Mouse (Mus musculus) lung, embryonic 14.5 days (tissue): ENCODE measurements around the gene Pcsk5. TPM values are rescaled to one million over a fixed set of nuclear protein-coding genes. Genes with fewer than 3 reads are reported as not detected.

ENCODE experiments used
- ATAC-seq: fragments of 200-750 bp; cut with Nextera tagmentation; 2 replicates; pipeline ENCODE4 v1.8.0; 2017; ENCODE audit warnings: mild to moderate bottlenecking, moderate TSS enrichment, moderate library complexity; ENCODE audit not compliant: insufficient read depth
- DNase-seq: peaks from one replicate; pipeline ENCODE4 v3.0.0-alpha.2; 2015
- H3K27ac ChIP-seq: fragments of 300-500 bp; sonication (generic); 2 replicates; pipeline ENCODE4 v1.5.1; 2014; ENCODE audit warnings: low read depth, mild to moderate bottlenecking, moderate library complexity
- H3K27me3 ChIP-seq: fragments of 300-500 bp; sonication (generic); 2 replicates; pipeline ENCODE4 v1.6.1; 2014; ENCODE audit warnings: low read length, control low read depth; ENCODE audit not compliant: insufficient read depth
- H3K36me3 ChIP-seq: fragments of 300-500 bp; sonication (generic); 2 replicates; pipeline ENCODE4 v1.6.1; 2014; ENCODE audit warnings: control low read depth; ENCODE audit not compliant: insufficient read depth
- H3K4me1 ChIP-seq: fragments of 300-500 bp; sonication (generic); 2 replicates; pipeline ENCODE4 v1.6.1; 2014; ENCODE audit warnings: antibody characterized with exemption, control low read depth; ENCODE audit not compliant: insufficient read depth
- H3K4me2 ChIP-seq: fragments of 300-500 bp; sonication (generic); 2 replicates; pipeline ENCODE4 v1.6.1; 2014; ENCODE audit warnings: mild to moderate bottlenecking
- H3K4me3 ChIP-seq: fragments of 300-500 bp; sonication (generic); 2 replicates; pipeline ENCODE4 v1.5.1; 2014; ENCODE audit warnings: low read depth, low read length
- H3K9ac ChIP-seq: fragments of 300-500 bp; sonication (generic); 2 replicates; pipeline ENCODE4 v1.6.1; 2014
- H3K9me3 ChIP-seq: fragments of 300-500 bp; sonication (generic); 2 replicates; pipeline ENCODE4 v1.6.1; 2016; ENCODE audit warnings: low read depth, low read length, control low read depth
- CTCF ChIP-seq: IDR thresholded peaks from 2 replicates; pipeline ENCODE4 v1.5.1; 2016; ENCODE audit warnings: antibody characterized with exemption, low read depth
- WGBS: fragments of 180-500 bp; shearing (Covaris S2); extraction: QIAGEN DNeasy Blood & Tissue Kit; methylation state at CpG from one replicate; pipeline ENCODE4 v1.1.7; 2014; 5-methylcytosine and 5-hydroxymethylcytosine counted together
- polyA plus RNA-seq: library from polyadenylated mRNA; unstranded; fragments of >200 nt; fragmentation: Nextera tagmentation; extraction: Ambion mirVana; gene quantifications from 2 replicates; pipeline ENCODE4 v1.2.1, GENCODE M21; 2014

Pcsk5 gene
- polyA plus RNA-seq, 1 experiment from 2014 or later, result 19.0 TPM

- H3K9me3 ChIP-seq, result no peaks in the 10 kb centered on the region
- no peaks in the 10 kb centered on the region for H3K36me3 ChIP-seq
- TF ChIP-seq CTCF, result no peak
- H3K4me1 ChIP-seq, result no peaks in the 10 kb centered on the region
- WGBS, result 93% methylated on average over 3 of the region's 3 CpGs
- DNase-seq, result no peak
- no peak overlapping the region for H3K9ac ChIP-seq
- no peaks in the 10 kb centered on the region for H3K27me3 ChIP-seq
- H3K4me3 ChIP-seq, result no peak overlapping the region
- no peak overlapping the region for H3K27ac ChIP-seq
- no peak overlapping the region for H3K4me2 ChIP-seq
- ATAC-seq, result no peak
Observed at GRCm38 (mm10) chr19:17662676-17663075, 174.8 kb downstream of the Pcsk5 start.

DNA sequence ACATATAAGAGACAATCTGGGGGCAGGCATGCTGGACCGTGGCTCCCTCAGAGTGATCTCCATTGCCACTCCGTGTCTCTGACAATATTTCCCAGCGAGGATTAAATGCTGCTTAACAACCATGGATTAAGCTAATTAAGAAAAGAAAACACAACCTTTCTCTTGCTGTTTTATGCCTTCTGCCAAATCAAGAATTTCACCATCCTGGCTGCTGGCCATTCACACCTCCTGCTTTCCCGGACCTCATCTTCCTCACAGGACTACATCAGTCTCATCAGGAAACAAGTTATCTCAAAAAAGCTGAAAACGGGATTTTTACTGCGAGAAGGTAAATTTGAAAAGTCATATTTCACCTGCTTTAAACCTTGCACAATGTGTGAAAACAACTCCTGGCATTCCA is 175.2 kb downstream of the Pcsk5 start:
- Histone ChIP-seq H3K36me3 (no peaks in the 10 kb centered on the region), H3K4me1 (no peaks in the 10 kb centered on the region), H3K4me3 (no peak overlapping the region), H3K9ac (no peak overlapping the region), H3K9me3 (no peaks in the 10 kb centered on the region), H3K27me3 (no peaks in the 10 kb centered on the region), H3K27ac (no peak overlapping the region), H3K4me2 (no peak overlapping the region)
- ATAC-seq, result no peak
- no peak for DNase-seq
- no peak for TF ChIP-seq CTCF
- 83% methylated on average over 6 of the region's 6 CpGs for WGBS

GRCm38 (mm10) chr19:17659321-17659720 is 178.1 kb downstream of the Pcsk5 start:
- Histone ChIP-seq H3K4me2 (no peak overlapping the region), H3K27me3 (no peaks in the 10 kb centered on the region), H3K4me3 (no peak overlapping the region), H3K9me3 (no peaks in the 10 kb centered on the region), H3K4me1 (no peaks in the 10 kb centered on the region), H3K27ac (no peak overlapping the region), H3K9ac (no peak overlapping the region), H3K36me3 (peaks cover 3% of the 10 kb centered on the region; the same call in 1 of the 2 replicates)
- whole genome bisulfite sequencing, result 66% methylated on average over 3 of the region's 3 CpGs
- no peak for ATAC-seq
- no peak for DNase-seq
- TF ChIP-seq CTCF, result no peak

DNA sequence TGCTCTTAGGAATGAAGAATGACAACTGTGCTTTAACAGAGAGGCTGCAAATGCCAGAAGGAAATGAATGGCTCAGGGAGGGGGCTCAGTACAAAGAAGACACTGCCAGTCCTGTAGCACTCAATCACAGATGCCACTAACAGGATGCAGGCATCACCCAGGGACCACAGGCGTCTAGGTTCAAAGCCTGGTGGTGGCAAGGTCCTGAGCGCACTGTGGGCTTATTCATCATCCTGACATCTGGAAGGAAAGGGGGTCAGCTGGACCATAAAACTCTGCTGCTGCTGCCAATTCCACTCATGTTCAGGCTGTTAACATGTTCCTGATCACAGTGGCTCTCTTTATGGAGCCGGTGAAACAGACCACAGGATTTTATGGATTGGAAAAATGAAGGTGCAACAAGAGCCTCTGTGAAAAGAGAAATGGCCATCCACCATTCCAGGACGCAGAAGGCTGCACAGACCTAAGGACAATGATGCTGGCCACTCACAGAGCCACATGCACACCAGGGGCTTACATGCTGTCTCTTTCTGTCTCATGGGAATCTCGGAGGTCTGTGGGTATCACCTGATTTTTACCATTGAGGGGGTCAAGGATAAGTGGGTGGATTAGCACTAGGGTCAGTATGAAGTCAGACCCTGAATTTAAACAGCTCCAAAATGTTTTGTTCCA is 186.5 kb downstream of the Pcsk5 start:
- Histone ChIP-seq H3K4me3 (no peak overlapping the region), H3K9me3 (no peaks in the 10 kb centered on the region), H3K36me3 (peaks cover 3% of the 10 kb centered on the region; the same call in 1 of the 2 replicates), H3K9ac (no peak overlapping the region), H3K4me1 (peaks cover 6% of the 10 kb centered on the region; the same call in 1 of the 2 replicates), H3K4me2 (no peak overlapping the region), H3K27ac (no peak overlapping the region), H3K27me3 (no peaks in the 10 kb centered on the region)
- peak; percentile 89; the same call in 1 of the 2 replicates for ATAC-seq
- no peak for TF ChIP-seq CTCF
- peak; percentile 64 for DNase-seq
- 34% methylated on average over 5 of the region's 5 CpGs for WGBS

DNA sequence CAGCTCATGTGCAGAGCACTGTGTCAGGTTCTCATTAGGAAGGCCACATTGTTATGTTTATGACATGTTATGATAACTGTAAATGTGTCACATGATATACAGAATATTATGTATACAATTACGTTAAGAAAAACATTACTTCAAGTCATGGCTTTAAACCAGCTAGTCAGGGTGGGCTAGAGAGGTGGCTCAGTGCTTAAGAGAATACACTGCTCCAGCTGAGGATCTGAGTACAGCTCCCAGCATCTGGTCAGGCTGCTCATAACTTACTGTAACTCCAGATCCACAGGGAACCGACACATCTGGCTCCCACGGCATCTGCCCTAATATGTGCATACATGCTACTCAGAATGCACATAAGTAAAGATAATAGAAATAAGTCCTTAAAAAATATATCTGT is 187.5 kb downstream of the Pcsk5 start:
- TF ChIP-seq CTCF, result no peak
- no peaks in the 10 kb centered on the region for H3K27me3 ChIP-seq
- no peak overlapping the region for H3K4me3 ChIP-seq
- WGBS, result 40% methylated on average over 3 of the region's 3 CpGs
- peak; percentile 31 for DNase-seq
- no peak overlapping the region for H3K4me2 ChIP-seq
- H3K4me1 ChIP-seq, result peaks cover 6% of the 10 kb centered on the region; the same call in 1 of the 2 replicates
- H3K9ac ChIP-seq, result no peak overlapping the region
- H3K36me3 ChIP-seq, result peaks cover 3% of the 10 kb centered on the region; the same call in 1 of the 2 replicates
- peak; percentile 61; the same call in 1 of the 2 replicates for ATAC-seq
- H3K27ac ChIP-seq, result peak overlapping the region; percentile 30; the same call in 1 of the 2 replicates
- H3K9me3 ChIP-seq, result no peaks in the 10 kb centered on the region

DNA sequence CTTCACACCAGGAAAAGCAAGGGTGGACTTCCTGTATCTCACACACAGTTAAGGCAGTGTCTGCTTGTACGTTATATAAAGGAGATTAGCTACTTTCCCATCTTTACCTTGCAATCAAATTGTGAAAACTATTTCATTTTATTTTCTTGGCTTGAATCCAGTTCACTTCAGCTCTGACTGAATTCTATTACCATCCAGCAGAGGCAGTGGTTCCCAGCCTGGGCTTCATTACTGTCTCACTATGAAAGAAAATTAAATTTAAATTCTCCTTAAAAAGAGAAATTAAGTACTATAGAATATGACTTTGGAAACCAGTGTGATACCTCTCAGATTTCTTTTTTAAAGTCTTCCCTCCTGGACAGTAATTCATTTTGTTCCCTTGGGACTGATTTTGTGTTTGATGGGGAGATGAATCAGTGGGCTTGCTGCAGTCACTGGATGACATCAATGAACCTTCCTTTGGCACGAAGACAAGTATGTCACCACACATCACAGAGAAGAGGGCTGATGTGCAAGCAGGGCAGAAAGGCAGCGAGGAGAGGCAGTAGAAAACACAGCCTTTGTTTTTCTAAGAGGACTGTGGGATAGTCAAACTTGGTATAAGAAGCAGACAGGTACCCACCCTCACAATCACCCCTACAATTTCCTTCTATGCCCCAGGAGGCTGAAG is 194.2 kb downstream of the Pcsk5 start:
- DNase-seq, result peak; percentile 26
- WGBS, result 53% methylated on average over 3 of the region's 3 CpGs
- TF ChIP-seq CTCF, result no peak; the same call in 1 of the 2 replicates
- Histone ChIP-seq H3K9me3 (no peaks in the 10 kb centered on the region), H3K36me3 (no peaks in the 10 kb centered on the region), H3K9ac (no peak overlapping the region), H3K27me3 (no peaks in the 10 kb centered on the region), H3K4me1 (no peaks in the 10 kb centered on the region), H3K27ac (no peak overlapping the region), H3K4me3 (no peak overlapping the region), H3K4me2 (no peak overlapping the region)
- no peak for ATAC-seq

GRCm38 (mm10) chr19:17635984-17636383 is 201.4 kb downstream of the Pcsk5 start:
- no peak overlapping the region for H3K27ac ChIP-seq

More at GRCm38 (mm10) chr19:17635984-17636383, 201.4 kb downstream of the Pcsk5 start:
- no peaks in the 10 kb centered on the region for H3K27me3 ChIP-seq
- no peak overlapping the region for H3K4me3 ChIP-seq
- no peaks in the 10 kb centered on the region for H3K36me3 ChIP-seq
- H3K9me3 ChIP-seq, result no peaks in the 10 kb centered on the region
- DNase-seq (peak; percentile 53), ATAC-seq (peak; percentile 54; the same call in 1 of the 2 replicates)
- no peak for TF ChIP-seq CTCF
- no peak overlapping the region for H3K4me2 ChIP-seq
- 62% methylated on average over 6 of the region's 6 CpGs for WGBS
- H3K9ac ChIP-seq, result no peak overlapping the region
- H3K4me1 ChIP-seq, result no peaks in the 10 kb centered on the region; the same call in 1 of the 2 replicates
